Mouse (Mus musculus): ENCODE results near the gene Ern1. TPM values are rescaled to one million over a fixed set of nuclear protein-coding genes. Genes with fewer than 3 reads are reported as not detected.

The Ern1 gene
- total RNA-seq, 2 experiments from 2014 or later = 9.9 to 10.9 TPM

DNA sequence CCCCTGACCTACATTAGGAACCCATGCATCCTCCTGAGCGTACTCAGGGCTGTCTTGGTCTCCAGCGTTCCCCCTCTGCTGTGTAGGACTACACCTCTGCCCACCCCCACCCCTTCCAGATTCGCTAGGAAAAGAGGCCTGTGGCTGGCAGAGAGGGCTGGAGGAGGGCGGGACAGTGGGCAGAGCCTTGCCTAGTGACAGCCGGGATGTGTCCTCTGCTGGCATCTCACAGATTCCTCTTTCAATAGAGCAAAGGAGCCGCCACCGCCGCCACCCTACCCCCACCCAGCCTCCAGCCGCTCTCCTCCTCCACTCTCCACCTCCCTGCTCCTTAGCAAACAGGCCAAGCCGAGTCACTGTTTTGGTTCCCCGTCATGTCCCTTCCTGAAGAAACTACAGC lies 122.9 kb downstream of the Ern1 start:
- intact Hi-C loops (cut with DNase I) = no loop called here
- DNase-seq = peak; percentile 33 to 53

DNA sequence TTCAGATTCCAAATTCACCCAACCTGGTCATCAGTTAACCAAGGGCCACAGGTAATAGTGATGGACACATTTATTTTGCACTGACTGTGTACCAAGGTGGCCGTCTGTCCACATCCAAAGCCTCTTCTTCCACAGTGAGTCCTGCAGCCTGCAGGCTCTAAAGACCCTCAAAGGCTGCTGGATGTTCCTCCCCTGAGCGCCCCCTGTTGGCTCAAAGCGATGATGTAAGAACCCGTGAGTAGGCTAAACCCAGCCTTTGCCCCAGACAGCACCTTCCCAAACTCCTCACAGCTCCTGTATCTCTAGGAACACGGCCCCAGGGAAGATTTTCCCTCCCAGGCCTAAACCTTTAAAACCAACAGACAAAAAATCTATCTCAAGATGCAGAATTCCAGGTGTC lies 128.3 kb downstream of the Ern1 start:
- intact Hi-C loops (cut with DNase I) = no loop called here
- no peak for DNase-seq

DNA sequence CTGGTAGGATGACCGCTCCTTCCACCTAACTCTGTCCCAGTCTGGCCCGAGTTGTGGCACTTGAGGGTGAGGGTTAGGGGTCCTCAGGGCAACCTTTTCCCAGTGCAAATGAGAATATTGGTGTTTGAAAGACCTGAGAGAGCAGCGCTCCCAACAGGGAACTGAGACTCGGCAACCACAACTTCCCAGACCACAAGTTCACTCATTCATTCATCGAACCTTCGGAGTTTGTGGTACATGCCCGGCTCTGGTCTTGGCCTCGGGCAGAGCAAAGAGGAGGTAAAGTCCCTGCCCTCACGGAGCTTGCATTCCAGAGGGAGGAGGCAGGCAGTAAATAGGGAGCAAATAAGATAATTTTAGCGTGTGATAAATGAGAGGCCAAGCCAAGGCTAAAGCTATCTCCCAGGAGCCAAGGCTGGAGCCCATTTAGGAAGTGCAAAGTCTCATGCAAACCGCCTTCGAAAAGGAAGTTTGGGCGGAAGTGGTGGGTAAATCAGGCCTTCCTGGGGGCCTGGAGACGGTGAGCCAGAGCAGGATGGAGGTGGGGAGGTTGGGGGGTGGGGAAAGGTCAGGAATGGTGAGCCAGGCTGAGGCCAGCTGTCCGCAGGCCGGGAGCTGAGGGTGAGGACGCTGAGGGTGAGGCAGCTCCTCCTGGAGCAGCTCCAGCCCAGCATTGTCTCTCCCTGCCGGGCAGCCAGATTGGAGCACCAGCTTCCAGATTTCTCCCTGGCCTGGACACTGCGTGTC lies 132.1 kb downstream of the Ern1 start:
- no peak for DNase-seq
- intact Hi-C loops (cut with DNase I) = loop anchor here (2.0 kb wide), 1 partner anchor 17 kb away; no protein-coding TSS in a partner anchor

DNA sequence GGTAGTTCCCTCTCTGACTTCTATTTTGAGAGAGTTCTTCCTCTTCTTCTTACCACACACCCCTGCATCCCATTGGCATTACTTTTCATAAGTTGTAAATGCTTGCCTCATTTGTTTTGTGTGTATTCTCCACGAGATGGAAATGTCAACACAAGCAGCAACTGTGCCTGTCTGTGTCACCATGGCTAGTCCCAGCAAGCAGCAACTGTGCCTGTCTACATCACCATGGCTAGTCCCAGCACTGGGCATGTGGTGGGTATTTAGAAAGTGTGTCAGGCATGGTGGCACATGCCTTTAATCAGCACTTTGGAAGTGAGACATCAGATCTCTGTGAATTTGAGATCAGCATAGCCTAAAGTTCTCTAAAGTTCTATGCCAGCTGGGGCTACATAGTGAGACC lies 133.5 kb downstream of the Ern1 start:
- no peak for DNase-seq

DNA sequence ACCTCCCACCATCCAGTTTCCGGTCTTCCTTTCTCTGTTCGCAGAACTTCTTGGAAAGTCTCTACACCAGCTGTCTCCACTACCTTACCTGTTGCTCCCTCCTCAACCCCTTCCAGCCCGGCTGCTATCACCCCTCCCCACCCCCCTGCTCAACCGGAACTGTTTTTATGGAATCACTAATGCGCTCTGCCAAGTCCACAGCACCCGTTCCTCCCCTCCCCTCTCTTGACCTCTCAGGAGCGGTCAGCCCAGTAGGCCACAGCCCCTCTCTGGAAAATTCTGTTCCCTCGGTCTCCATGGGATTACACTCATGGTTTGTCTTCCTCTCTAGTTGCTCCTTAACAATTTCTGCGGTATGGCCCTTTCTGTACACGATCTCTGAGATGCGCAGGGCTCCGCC lies 134.5 kb downstream of the Ern1 start, which contains the start of gene Scn4a:
Gene Scn4a (minus strand): TSS at position 101 of the 400 bp plus-strand sequence.
- intact Hi-C loops (cut with DNase I) = no loop called here

More for the DNA sequence above, 133.5 kb downstream of the Ern1 start:
- intact Hi-C loops (cut with DNase I) = loop anchor here (2.0 kb wide), 1 partner anchor 15 kb away; no protein-coding TSS in a partner anchor

DNA sequence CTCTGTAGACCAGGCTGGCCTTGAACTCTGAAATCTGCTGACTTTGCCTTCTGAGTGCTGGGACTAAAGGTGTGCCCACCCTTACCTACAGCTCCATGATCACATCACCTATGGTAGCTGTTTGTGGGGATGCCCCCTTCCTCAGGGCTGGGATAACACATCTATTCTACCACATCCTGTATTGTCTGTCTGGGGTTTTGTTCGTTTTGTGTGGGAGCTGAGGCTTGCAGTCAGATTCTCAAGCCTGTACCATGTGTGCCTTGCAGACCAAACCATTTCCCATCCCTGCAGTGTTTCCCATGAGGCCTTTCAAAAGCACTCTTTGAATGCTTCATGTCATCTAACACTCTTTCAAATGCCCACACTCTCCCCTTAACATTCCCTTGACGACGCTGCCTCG lies 135.7 kb downstream of the Ern1 start:
- intact Hi-C loops (cut with DNase I) = no loop called here
- no peak for DNase-seq

More for the DNA sequence above, 134.5 kb downstream of the Ern1 start, which contains the start of gene Scn4a:
- no peak for DNase-seq

DNA sequence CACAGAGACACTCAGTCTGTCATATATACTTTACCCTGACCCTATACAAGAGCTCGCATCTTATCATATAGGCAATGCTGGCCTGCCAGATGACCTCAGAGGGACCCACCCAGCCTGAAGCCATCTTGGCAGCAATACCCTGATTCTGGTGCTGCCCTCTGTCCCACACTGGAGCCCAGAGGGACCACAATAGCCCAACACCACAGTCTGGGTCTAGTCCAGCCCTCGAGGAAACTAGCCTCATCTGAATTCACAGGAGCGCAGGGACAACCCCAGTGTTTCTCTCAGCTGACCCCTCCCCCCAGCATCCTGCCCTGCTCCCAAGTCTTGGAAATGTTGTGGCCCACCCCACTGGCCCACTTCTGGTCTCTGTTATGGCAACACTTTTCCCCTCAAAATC lies 136.4 kb downstream of the Ern1 start:
- intact Hi-C loops (cut with DNase I) = no loop called here
- no peak for DNase-seq

DNA sequence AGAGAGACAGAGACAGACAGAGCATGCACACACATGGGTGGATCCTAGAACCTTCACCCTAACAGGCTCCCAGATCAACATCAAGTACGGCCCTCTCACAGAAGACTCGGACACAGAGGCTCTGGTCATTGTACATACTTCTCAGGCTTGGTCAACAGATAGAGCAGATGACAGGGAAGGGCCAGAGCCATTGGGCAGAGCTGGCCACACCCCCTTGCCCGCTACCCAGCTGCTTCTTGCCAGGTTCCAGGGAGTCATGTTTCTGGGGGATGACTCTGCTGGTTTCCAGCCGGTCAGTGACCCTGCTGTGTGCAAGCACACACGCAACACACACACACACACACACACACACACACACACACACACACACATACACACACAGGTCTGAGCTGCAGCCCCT lies 136.8 kb downstream of the Ern1 start:
- no peak for DNase-seq
- intact Hi-C loops (cut with DNase I) = no loop called here

DNA sequence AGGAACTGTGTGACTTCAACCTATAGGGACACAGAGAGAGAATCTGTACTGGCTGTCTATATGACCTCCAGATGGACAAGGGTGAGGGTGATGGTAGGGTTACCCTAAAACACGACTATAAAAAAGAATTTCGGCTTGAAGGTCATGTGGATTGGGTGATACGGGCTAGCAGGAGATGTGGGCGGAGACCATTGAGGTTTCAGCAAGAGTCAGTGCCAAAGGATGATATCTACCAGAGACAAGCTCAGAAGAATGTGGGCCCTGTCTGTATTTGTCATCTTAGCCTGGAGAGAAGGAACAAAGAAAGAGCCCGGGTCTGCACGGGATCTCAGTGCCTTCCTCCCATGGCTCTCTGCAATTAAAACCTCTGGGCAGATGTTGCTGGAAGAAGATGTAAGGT lies 137.9 kb downstream of the Ern1 start:
- intact Hi-C loops (cut with DNase I) = no loop called here
- DNase-seq = no peak

DNA sequence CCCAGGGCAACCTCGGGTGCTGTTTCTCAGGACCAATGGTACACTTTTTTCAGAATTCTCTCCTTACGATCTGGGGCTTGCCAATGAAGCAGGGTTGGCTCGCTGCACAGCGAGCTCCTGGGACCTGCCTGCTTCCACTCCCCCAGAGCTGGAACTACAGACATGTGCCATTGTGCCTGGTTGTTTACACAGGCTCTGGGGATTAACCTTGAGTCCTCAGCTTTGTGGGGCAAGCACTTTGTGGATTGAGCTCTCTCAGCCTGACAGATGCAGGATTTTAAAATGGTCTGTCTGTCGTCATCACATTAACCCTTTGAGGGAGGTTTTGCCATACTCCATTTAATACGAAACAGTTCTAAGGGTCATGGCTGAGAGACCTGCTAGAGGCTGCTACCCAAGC lies 142.7 kb downstream of the Ern1 start:
- intact Hi-C loops (cut with DNase I) = no loop called here

More for the DNA sequence above, 142.7 kb downstream of the Ern1 start:
- DNase-seq = no peak

Other genes starting within 250 kb of the Ern1 start
- gene Ftsj3, start 231.8 kb downstream of the Ern1 start, total RNA-seq (2021) = 10 to 100 TPM; 19.3 to 21.4 TPM
- gene Psmc5, start 231.7 kb downstream of the Ern1 start, total RNA-seq (2021) = 100 to 1,000 TPM in 1 of 2 experiments, 10 to 100 TPM in 1; 99.9 to 105 TPM
- gene Smarcd2, start 214.9 kb downstream of the Ern1 start, total RNA-seq (2021) = 10 to 100 TPM; 28.7 to 30.8 TPM
- under 1 TPM in 1 of 2 experiments, not detected in 1; 0.07 TPM for gene Tcam1, start 211.2 kb downstream of the Ern1 start, total RNA-seq (2021)
- gene Gh, start 186.0 kb downstream of the Ern1 start, total RNA-seq (2021) = not detected
- 1 to 10 TPM; 1.8 to 2.0 TPM for gene Cd79b, start 173.1 kb downstream of the Ern1 start, total RNA-seq (2021)
- gene Scn4a, start 134.6 kb downstream of the Ern1 start, total RNA-seq (2021) = 1 to 10 TPM; 6.8 to 7.9 TPM
- gene Prr29, start 122.4 kb downstream of the Ern1 start, total RNA-seq (2021) = 1 to 10 TPM; 1.0 to 1.7 TPM
- 10 to 100 TPM; 44.1 to 44.7 TPM for gene Icam2, start 99.8 kb downstream of the Ern1 start, total RNA-seq (2021)
- 10 to 100 TPM; 38.2 to 39.2 TPM for gene Tex2, start 125.6 kb upstream of the Ern1 start, total RNA-seq (2021)